Mouse (Mus musculus) kidney, postnatal 4 days (tissue): ENCODE measurements around the gene Mrtfa.

Experiments
- DNase-seq, 2 experiments: peaks; one replicate each; pipeline ENCODE4 v3.0.0; 2021; ENCODE audit warnings: mixed read lengths in 2 of 2

Gene Mrtfa

DNA sequence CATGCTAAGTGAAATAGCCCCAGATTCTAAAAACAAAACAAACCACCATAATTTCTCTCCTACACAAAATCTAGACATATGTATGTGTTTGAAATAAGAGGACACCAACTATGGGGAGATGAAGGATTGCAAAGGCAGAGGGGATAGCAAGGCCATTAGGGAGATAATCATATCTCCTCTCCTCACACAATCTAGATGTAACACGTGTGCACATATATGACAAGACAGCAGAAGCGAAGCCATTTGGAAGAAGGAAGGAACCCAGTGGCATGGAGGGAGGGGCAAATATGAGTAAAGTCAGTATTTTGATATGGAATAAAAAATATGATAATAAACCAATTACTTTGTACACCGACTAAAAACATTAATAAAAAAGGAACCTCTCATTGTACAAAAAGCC, 91.9 kb downstream of the Mrtfa start:
- DNase-seq = no peak

DNA sequence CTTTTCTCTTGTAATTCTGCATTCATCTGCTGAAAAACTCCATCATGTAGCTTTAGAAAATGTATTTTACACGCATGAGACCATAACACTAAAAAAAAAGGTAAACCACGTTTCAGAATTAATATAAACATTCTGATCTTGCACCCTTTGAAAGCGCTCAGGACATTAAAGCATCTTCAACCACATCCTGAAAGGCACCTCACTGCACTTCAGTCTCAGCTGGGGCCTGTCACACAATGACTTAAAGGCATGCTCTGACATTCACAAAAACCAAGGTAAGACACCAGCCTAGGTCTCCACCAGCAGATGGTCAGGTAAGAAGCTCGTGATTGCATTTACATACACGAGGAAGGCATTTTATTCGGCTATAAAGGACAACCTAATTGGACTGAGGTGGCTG, 92.7 kb downstream of the Mrtfa start:
- no peak for DNase-seq

- peak; percentile 44 to 49 for DNase-seq
These were observed 93.1 kb downstream of the Mrtfa start for GRCm38 (mm10) chr15:81097456-81097855.

GRCm38 (mm10) chr15:81096329-81097055, 94.1 kb downstream of the Mrtfa start:
- peak in 1 of 2 experiments; percentile 21 for DNase-seq

GRCm38 (mm10) chr15:81093032-81093431, 97.5 kb downstream of the Mrtfa start:
- no peak for DNase-seq

GRCm38 (mm10) chr15:81091718-81092117, 98.8 kb downstream of the Mrtfa start:
- no peak for DNase-seq

DNA sequence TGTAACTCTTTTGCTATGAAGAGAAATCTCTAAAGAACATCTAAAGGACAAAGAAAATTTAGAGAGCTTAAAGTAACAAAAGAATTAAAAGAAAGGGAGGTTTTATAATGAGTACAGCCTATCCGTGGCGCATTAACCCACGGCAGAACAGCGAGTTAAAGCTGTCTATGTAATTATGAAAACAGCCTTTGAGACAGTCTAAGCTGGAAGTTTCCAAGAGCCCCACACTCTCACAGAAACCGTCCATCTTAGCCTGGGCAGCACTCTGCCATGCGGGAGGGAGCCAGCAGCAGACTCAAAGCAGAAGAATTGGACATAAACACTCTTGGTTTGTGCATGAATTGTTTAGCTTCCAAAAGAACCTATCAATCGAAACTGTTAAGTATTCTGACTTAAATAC, 103.0 kb downstream of the Mrtfa start:
- DNase-seq = no peak

DNA sequence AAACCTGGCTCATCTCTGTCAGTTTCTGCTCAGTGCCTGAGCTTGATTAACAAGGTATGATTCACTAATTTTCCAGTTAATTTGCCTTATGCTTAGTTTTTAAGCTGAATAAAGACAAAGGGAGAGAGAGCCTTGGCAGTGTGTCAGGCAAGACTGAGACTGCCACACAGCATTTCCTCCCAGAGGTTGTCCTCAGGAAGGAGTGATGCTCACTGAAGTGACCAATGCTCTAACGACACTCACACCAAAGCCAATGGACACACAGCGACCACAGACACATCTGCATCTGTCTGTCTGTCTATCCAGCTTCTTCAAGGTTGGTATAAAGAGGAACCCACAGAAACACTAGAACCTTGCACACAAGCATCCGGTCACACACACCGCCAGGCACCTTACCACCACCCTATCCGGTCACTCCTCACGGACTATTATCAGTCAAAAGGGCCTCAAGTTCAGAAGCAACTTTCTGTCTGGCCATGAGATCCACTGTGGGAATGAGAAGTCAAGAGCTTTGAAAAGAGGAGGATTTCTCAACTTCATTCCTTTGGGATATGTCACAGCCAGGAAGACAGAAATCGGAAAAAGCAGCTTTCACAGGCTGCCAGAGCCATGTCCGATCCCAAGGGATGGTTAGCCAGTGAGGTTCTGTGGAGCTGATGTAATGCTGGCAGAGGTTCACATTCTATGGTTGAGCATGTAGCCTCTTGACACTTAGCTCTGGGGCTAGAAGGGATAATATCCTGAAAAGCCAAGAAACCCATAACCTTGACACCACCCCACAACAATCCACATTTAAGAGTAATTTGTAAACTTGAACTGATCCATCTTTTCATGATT, 103.7 kb downstream of the Mrtfa start:
- DNase-seq = peak; percentile 41 to 58

DNA sequence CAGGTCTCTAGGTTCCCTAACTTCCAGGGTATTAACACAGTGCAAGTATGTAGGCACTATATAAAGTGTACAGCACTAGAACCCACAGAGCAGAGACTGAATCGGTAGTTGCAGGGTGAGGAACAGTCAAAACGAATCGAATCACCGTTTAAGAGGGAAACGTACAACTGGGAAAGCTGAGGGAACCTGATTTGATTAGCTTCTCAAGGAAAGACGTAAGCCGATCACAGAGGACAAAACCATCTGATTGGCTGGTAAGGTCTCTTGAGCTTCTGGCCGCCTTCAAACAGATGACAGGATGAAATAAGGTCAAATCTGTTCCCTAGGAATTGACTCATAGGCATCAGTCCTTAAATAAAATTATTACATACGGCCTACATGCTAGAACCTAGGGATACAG, 106.7 kb downstream of the Mrtfa start:
- no peak for DNase-seq

DNA sequence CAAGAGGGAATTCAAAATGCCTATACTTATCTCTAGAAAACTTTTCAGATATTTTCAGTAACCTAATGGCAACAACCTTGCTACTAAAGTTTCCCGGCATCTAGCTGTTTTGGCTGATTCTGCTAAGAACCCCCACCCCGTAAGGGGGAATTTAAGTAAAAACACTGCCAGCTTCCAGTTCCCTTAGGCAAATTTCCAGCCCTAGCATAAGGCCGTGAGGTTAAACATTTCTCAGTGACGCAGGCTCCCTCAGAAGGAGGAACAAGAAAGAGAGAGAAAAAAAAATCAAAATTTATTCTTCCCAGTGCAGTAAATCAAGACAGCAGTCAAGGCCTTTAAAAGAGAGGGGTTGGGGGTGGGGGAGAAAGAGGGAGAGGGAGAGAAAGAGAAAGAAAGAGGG, 107.3 kb downstream of the Mrtfa start:
- DNase-seq = peak; percentile 23 to 41

GRCm38 (mm10) chr15:81081216-81081615, 109.3 kb downstream of the Mrtfa start:
- DNase-seq = no peak

- no peak for DNase-seq
These were observed 110.2 kb downstream of the Mrtfa start for GRCm38 (mm10) chr15:81080405-81080804.

GRCm38 (mm10) chr15:81079255-81079654, 111.3 kb downstream of the Mrtfa start:
- DNase-seq = no peak

DNA sequence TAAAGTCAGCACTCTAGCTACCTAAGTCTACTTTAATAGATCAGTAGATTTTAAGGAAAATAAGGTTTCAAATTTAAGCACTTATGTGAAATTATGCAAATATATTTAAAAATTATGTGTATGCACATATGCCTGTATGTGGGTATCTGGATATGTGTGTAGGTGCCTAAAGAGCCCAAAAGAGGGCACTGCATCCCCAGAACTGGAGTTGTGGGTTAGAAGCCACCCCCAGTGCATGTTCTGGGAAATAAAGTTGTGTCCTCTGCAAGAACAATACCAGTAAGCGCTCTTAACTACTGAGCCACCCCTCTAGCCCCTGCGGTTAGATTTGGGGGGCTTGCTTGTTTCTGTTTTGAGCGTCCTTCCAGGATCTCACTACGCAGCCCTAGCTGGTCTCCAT, 113.0 kb downstream of the Mrtfa start:
- DNase-seq = peak; percentile 46 to 61

DNA sequence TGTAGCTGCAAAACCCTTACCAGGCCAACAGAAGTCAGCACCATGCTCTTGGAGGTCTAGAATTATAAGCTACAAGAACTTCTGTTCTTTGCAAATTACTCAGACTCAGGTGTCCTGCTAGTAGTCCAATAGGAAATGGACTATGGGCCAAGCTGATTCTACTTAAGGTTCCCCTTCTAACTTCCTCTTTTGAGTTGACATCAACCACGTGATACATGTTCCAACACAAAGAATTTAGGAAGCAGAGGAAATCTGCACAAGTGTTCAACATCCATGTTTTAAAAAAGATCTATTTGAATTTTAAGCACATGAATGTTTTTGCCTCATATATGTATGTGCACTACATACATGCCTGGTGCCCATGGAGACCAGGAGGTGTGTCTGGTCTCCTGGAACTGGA, 116.0 kb downstream of the Mrtfa start:
- DNase-seq = no peak

DNA sequence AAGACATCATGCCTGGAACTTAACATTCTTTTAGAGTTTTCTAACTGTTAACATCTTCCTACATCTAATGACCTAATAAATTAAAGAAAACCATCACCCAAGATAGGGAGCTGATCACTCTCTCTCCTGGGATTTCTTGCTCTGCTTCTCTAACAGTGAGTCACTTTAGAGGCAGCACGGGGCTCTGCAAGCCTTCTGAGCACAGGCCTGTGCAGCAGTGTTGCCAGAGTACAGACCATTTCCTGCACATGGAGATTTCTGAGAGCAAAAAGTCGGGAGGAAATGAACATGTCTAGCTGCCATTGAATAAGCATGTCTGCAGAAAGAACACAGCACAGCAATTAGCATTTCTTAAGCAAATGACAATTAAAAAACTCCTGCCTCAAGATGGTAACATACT, 116.8 kb downstream of the Mrtfa start:
- DNase-seq = no peak

- peak; percentile 67 to 68 for DNase-seq
These were observed 117.8 kb downstream of the Mrtfa start for GRCm38 (mm10) chr15:81072748-81073147.

GRCm38 (mm10) chr15:81070470-81070869, 120.1 kb downstream of the Mrtfa start:
- no peak for DNase-seq

GRCm38 (mm10) chr15:81068641-81069381, 121.7 kb downstream of the Mrtfa start:
- no peak for DNase-seq

DNA sequence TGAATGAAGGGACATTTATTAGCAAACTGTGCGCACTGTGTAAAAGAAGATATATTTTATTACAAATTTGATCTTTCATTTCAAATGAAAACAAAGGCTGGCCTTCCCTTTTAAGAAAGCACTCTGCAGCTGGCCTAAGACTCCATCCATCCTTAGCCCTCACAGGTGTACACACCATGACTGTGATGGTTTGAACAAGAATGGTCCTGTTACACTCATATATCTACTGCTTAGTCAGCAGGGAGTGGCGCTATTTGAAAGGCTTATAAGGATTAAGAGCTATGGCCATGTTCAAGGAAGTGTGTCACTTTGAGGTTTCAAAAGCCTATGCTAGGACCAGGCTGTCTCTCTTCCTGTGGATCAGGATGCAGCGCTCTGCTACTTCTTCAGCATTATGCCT, 122.8 kb downstream of the Mrtfa start:
- no peak for DNase-seq

GRCm38 (mm10) chr15:81066976-81067375, 123.6 kb downstream of the Mrtfa start:
- DNase-seq = no peak

GRCm38 (mm10) chr15:81064661-81065060, 125.9 kb downstream of the Mrtfa start:
- DNase-seq = no peak

- DNase-seq = no peak
These were observed 126.4 kb downstream of the Mrtfa start for GRCm38 (mm10) chr15:81064143-81064542.
